Mouse (Mus musculus) kidney, embryonic 16.5 days (tissue): ENCODE measurements around the gene Prpf3. TPM values are rescaled to one million over a fixed set of nuclear protein-coding genes. Genes with fewer than 3 reads are reported as not detected.
"Not testable (repeated sequence)": the region's sequence is repeated elsewhere in the genome, so short reads cannot be mapped to it uniquely, and the experiment has no call there.

Experiments used
- ATAC-seq: fragments of 200-750 bp; cut with Nextera tagmentation; 2 replicates; pipeline ENCODE4 v1.8.0; 2017; ENCODE audit warnings: moderate TSS enrichment; ENCODE audit not compliant: low FRiP score, low TSS enrichment
- H3K27ac ChIP-seq: fragments of 300-500 bp; sonication (generic); 2 replicates; pipeline ENCODE4 v1.5.1; 2014; ENCODE audit warnings: low read length
- H3K27me3 ChIP-seq: fragments of 300-500 bp; sonication (generic); 2 replicates; pipeline ENCODE4 v1.6.1; 2014; ENCODE audit warnings: low read length, control low read depth, mixed read lengths; ENCODE audit not compliant: insufficient read depth
- H3K36me3 ChIP-seq: fragments of 300-500 bp; sonication (generic); 2 replicates; pipeline ENCODE4 v1.6.1; 2014; ENCODE audit warnings: low read length, control low read depth, mixed read lengths; ENCODE audit not compliant: insufficient read depth
- H3K4me1 ChIP-seq: fragments of 300-500 bp; sonication (generic); 2 replicates; pipeline ENCODE4 v1.6.1; 2014; ENCODE audit warnings: low read length, control low read depth, mixed read lengths; ENCODE audit not compliant: insufficient read depth
- H3K4me2 ChIP-seq: fragments of 300-500 bp; sonication (generic); replicated peaks from 2 replicates; pipeline ENCODE4 v1.6.1; 2014; ENCODE audit warnings: low read depth, low read length
- H3K4me3 ChIP-seq: fragments of 300-500 bp; sonication (generic); 2 replicates; pipeline ENCODE4 v1.5.1; 2014; ENCODE audit warnings: mild to moderate bottlenecking, low read length
- H3K9ac ChIP-seq: fragments of 300-500 bp; sonication (generic); replicated peaks from 2 replicates; pipeline ENCODE4 v1.6.1; 2014; ENCODE audit warnings: low read length
- H3K9me3 ChIP-seq: fragments of 300-500 bp; sonication (generic); 2 replicates; pipeline ENCODE4 v1.6.1; 2016; ENCODE audit warnings: low read length, control low read depth
- WGBS: fragments of 180-500 bp; shearing (Covaris S2); extraction: QIAGEN DNeasy Blood & Tissue Kit; methylation state at CpG from one replicate; pipeline ENCODE4 v1.1.7; 2014; 5-methylcytosine and 5-hydroxymethylcytosine counted together
- polyA plus RNA-seq: library from polyadenylated mRNA; unstranded; fragments of >200 nt; fragmentation: Nextera tagmentation; extraction: Ambion mirVana; gene quantifications from 2 replicates; pipeline ENCODE4 v1.2.1, GENCODE M21; 2015

Gene Prpf3
- polyA plus RNA-seq, 1 experiment from 2014 or later, result 56.3 TPM

DNA sequence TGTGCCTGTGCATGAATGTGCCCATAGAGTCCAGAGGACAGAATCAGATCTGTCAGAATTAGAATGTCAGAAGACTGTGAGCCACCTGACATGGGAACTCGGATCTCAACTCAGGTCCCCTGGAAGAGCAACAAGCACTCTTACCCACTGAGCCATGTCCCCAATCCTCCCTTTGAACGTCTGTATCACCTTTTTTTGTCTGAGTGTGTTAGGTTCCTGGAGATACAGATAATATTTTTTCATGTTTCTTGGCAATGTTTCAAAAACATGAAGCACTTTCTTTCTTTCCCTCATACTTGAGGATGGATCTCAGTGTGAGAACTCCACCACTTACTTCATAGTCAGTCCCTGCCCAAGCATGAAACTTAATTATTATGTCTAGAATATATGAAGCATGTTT lies 47.3 kb downstream of the Prpf3 start:
- H3K4me2 ChIP-seq, result no peak overlapping the region
- no peaks in the 10 kb centered on the region for H3K27me3 ChIP-seq
- 36% methylated on average over 2 of the region's 2 CpGs for WGBS
- H3K9me3 ChIP-seq, result no peaks in the 10 kb centered on the region
- peaks cover 13% of the 10 kb centered on the region for H3K36me3 ChIP-seq
- H3K27ac ChIP-seq, result no peak overlapping the region
- 0 out of 2 replicates have a peak, but pooled peaks cover 3% of the 10 kb centered on the region for H3K4me1 ChIP-seq
- H3K9ac ChIP-seq, result no peak overlapping the region
- no peak overlapping the region for H3K4me3 ChIP-seq
- ATAC-seq, result no peak

DNA sequence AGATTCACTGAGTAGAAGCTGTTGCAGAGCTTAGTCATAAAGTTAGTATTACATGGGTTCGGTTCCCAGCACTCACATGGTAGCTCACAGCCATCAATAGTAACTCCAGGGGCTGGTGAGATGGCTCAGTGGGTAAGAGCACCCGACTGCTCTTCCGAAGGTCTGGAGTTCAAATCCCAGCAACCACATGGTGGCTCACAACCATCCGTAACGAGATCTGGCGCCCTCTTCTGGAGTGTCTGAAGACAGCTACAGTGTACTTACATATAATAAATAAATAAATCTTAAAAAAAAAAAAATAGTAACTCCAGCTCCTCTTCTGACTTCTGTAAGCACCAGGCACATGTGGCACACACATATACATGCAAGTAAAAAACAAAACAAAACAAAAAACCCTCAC lies 48.1 kb downstream of the Prpf3 start:
- H3K4me2 ChIP-seq, ATAC-seq, H3K4me1 ChIP-seq, H3K4me3 ChIP-seq, H3K27me3 ChIP-seq, H3K9ac ChIP-seq, H3K9me3 ChIP-seq, H3K27ac ChIP-seq: not testable (repeated sequence)
- H3K36me3 ChIP-seq, result peaks cover 13% of the 10 kb centered on the region
- 100% methylated on average over 3 of the region's 6 CpGs for WGBS

DNA sequence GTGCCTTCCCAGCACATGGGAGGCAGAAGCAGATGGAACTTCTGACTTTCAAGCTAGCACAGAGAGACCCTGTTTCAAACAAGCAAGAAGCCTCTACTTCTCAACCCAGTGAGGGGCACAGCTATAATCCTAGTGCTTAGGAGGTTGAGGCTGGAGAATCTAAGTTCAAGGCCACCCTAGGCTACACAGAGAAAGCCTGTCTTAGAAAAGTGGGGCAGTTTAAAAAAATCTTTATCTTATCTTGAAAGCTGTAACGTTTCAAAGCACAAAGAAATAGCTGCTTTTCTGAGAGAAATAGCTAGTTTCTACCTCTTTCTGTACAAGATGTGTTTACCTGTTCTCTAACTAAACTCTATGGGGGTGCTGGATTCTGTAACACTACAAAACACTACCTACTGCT lies 49.0 kb downstream of the Prpf3 start:
- no peak overlapping the region for H3K9ac ChIP-seq
- 83% methylated on average over 1 of the region's 1 CpGs for WGBS
- H3K9me3 ChIP-seq, result no peaks in the 10 kb centered on the region
- H3K36me3 ChIP-seq, result peaks cover 17% of the 10 kb centered on the region
- H3K27me3 ChIP-seq, result no peaks in the 10 kb centered on the region
- H3K4me2 ChIP-seq, result no peak overlapping the region
- no peak overlapping the region for H3K27ac ChIP-seq
- H3K4me3 ChIP-seq, result no peak overlapping the region
- no peak for ATAC-seq
- H3K4me1 ChIP-seq, result no peaks in the 10 kb centered on the region

DNA sequence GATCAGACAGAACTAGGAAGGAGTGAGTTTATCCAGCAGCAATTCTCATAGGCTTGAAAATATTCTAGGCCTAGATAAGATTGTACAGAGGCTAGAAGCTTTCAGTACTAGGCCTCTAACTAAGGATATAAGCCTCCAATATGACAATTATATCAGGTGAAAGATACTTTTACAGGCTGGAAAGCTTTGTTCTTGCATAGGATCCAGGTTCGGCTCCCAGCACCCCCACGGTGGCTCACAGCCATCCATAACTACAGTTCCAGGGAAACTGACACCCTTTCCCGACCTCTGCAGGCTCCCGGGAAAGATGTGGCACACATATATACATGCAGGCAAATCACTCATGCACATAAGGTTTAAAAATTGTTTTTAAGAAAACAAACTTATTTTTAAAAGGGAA lies 51.8 kb downstream of the Prpf3 start:
- Histone ChIP-seq H3K4me3 (no peak overlapping the region), H3K4me2 (no peak overlapping the region), H3K36me3 (peaks cover 17% of the 10 kb centered on the region), H3K4me1 (no peaks in the 10 kb centered on the region), H3K9ac (no peak overlapping the region), H3K9me3 (no peaks in the 10 kb centered on the region), H3K27ac (no peak overlapping the region), H3K27me3 (no peaks in the 10 kb centered on the region)
- no peak for ATAC-seq
- 95% methylated on average over 4 of the region's 4 CpGs for WGBS

DNA sequence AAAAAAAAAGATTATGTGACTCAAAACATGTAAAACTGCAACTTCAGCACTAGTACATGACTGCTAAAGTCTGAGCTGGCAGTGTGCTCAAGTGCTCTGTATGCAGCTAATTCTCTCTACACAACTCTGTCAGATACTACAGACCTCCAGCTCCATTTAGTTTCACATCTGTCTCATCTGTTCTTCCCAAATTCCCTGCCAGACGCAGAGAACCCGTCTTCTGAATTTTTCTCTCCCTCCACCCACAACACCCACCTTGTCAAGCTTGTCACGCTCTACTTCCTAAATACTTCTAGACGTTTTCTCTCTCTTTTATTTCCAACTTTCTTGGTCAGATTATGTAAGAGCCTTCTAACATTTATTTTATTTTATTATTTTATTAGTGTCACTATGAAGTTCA lies 56.9 kb downstream of the Prpf3 start:
- Histone ChIP-seq H3K9me3 (no peaks in the 10 kb centered on the region), H3K9ac (no peak overlapping the region), H3K27ac (no peak overlapping the region), H3K27me3 (no peaks in the 10 kb centered on the region), H3K4me1 (no peaks in the 10 kb centered on the region), H3K4me3 (no peak overlapping the region), H3K36me3 (peaks cover 3% of the 10 kb centered on the region; the same call in 1 of the 2 replicates), H3K4me2 (no peak overlapping the region)
- 83% methylated on average over 4 of the region's 4 CpGs for WGBS
- no peak for ATAC-seq

DNA sequence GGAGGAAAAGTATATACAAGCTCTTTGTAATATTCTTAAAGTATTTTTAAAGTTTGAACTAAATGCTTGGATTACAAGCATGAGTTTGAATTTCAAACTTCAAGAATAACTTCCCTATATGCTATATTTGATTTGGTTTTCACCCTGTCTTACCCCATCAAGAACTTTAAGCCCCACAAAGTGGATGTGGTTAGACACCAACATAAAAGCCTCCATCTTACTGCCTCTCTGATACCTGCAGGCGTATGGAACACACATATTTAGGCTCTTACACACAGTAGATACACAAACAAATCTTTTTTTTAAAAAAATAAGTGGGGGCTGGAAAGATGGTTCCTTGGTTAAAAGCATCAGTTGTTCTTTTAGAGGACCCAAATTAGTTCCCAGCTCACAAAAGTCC lies 61.4 kb downstream of the Prpf3 start:
- no peak for ATAC-seq
- Histone ChIP-seq H3K4me3 (no peak overlapping the region), H3K27ac (no peak overlapping the region), H3K9me3 (no peaks in the 10 kb centered on the region), H3K4me1 (no peaks in the 10 kb centered on the region), H3K9ac (no peak overlapping the region), H3K36me3 (no peaks in the 10 kb centered on the region), H3K27me3 (no peaks in the 10 kb centered on the region), H3K4me2 (no peak overlapping the region)
- whole genome bisulfite sequencing, result 76% methylated on average over 1 of the region's 1 CpGs

DNA sequence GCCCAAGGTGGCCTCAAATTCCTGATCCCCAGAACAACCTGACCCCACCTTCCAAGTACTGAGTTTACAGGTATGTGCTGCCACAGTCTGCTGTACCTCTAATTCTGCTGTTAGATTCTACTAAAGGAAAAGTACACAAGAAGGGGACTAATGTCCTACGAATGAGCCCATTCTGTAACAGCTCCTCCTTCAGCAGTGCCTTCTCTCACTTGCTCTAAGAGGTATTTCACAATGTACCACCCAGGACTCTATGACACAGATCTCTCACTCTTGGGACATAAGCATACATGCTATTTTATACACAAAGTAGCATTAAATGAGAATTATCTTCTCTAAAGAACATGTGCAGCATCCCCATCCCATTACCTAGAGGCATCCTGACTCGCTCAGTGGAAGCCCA lies 62.0 kb downstream of the Prpf3 start:
- Histone ChIP-seq H3K36me3 (no peaks in the 10 kb centered on the region), H3K4me1 (no peaks in the 10 kb centered on the region), H3K9me3 (no peaks in the 10 kb centered on the region), H3K4me3 (no peak overlapping the region), H3K27me3 (no peaks in the 10 kb centered on the region), H3K27ac (no peak overlapping the region), H3K9ac (no peak overlapping the region), H3K4me2 (no peak overlapping the region)
- ATAC-seq, result no peak
- 58% methylated on average over 2 of the region's 2 CpGs for WGBS

DNA sequence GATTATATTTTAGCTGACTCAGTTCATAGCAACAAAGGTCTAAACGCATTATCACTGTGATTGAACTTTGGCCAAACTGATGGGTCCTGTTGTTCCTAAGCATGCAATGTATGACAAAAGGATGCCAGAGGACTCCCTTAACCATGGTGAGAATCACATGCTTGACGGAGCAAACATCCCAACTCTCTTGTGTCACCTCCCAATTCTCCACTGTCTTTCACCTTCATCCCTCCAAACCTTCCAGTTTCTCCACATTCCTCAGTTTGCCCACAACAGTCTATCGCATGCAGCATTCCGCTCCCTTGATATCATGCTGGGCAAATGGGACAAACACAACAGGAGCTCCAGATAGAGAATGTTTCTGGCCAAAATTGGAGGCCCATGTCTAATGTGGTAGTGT lies 70.2 kb downstream of the Prpf3 start:
- Histone ChIP-seq H3K27me3 (no peaks in the 10 kb centered on the region), H3K36me3 (peaks cover 50% of the 10 kb centered on the region), H3K4me3 (no peak overlapping the region), H3K9ac (no peak overlapping the region), H3K4me2 (no peak overlapping the region), H3K4me1 (no peaks in the 10 kb centered on the region), H3K27ac (no peak overlapping the region), H3K9me3 (no peaks in the 10 kb centered on the region)
- WGBS, result 96% methylated on average over 4 of the region's 4 CpGs
- no peak for ATAC-seq

Other genes starting within 250 kb of the Prpf3 start
- 76.4 and 78.6 TPM in 2 replicates for gene Ensa, start 230.9 kb downstream of the Prpf3 start, polyA plus RNA-seq
- gene Mcl1, start 197.1 kb downstream of the Prpf3 start, polyA plus RNA-seq, result 23.7 and 38.1 TPM in 2 replicates
- gene Adamtsl4, start 168.0 kb downstream of the Prpf3 start, polyA plus RNA-seq, result 3.8 and 3.9 TPM in 2 replicates
- 174 and 208 TPM in 2 replicates for gene Ecm1, start 116.3 kb downstream of the Prpf3 start, polyA plus RNA-seq
- 53.2 and 55.9 TPM in 2 replicates for gene Tars2, start 95.7 kb downstream of the Prpf3 start, polyA plus RNA-seq
- gene Rprd2, start 37.0 kb downstream of the Prpf3 start, polyA plus RNA-seq, result 19.9 and 22.7 TPM in 2 replicates
- 355 and 371 TPM in 2 replicates for gene Mrps21, start 15.6 kb upstream of the Prpf3 start, polyA plus RNA-seq
- gene Ciart, start 26.4 kb upstream of the Prpf3 start, polyA plus RNA-seq, result 5.8 and 6.0 TPM in 2 replicates
- gene BC028528, start 36.1 kb upstream of the Prpf3 start, polyA plus RNA-seq, result 38.8 and 45.7 TPM in 2 replicates
- gene Aph1a, start 38.1 kb upstream of the Prpf3 start, polyA plus RNA-seq, result 41.3 and 44.1 TPM in 2 replicates
- gene Car14, start 48.8 kb upstream of the Prpf3 start, polyA plus RNA-seq, result 21.0 and 22.5 TPM in 2 replicates
- gene Anp32e, start 73.4 kb upstream of the Prpf3 start, polyA plus RNA-seq, result 206 and 252 TPM in 2 replicates
- 29.0 and 32.8 TPM in 2 replicates for gene Plekho1, start 140.1 kb upstream of the Prpf3 start, polyA plus RNA-seq
- gene Vps45, start 202.6 kb upstream of the Prpf3 start, polyA plus RNA-seq, result 34.9 and 37.0 TPM in 2 replicates
- gene Otud7b, start 248.6 kb upstream of the Prpf3 start, polyA plus RNA-seq, result 14.9 and 18.1 TPM in 2 replicates